Comparison of ENCODE assay signal across 8 mouse cellular contexts in genomic region chr15:98173821-98174220, GRCm38 (mm10). TPM values are rescaled to one million over a fixed set of nuclear protein-coding genes. Genes with fewer than 3 reads are reported as not detected.
DNase-seq lines count a peak whose midpoint lies in the region; ATAC-seq and TF ChIP-seq lines count a peak whose summit lies in the region.
"Had no signal": no experiment of that assay in that cellular context is flagged by ENCODE, and none has a peak within 500 bp of the region (broad histone marks: within the 10 kb centered on the region; RNA-seq: fewer than 3 reads in every experiment).

No protein-coding gene starts in this region.

- no peaks in the 10 kb centered on the region for H3K9me3 ChIP-seq in liver, embryonic 14.5 days (ENCODE audit: control insufficient read depth, low read length)

- TF ChIP-seq CTCF in liver, embryonic 14.5 days (IDR thresholded peaks at IDR 0.05; ENCODE audit: low read depth): peak; percentile 52; the same call in 1 of the 2 replicates

- no peak overlapping the region for H3K9ac ChIP-seq in liver, embryonic 14.5 days (replicated peaks)

- no peaks in the 10 kb centered on the region for H3K4me1 ChIP-seq in liver, embryonic 14.5 days (replicated peaks; ENCODE audit: control insufficient read depth in 2 of 2, insufficient read depth in 2 of 2, low read length in 1 of 2)

- WGBS in liver, embryonic 14.5 days (ENCODE audit: insufficient replicate concordance): 31% methylated on average over 8 of the region's 8 CpGs

- TF ChIP-seq EP300 in liver, embryonic 14.5 days (IDR thresholded peaks at IDR 0.05; ENCODE audit: low read depth): no peak

- H3K4me3 ChIP-seq in liver, embryonic 14.5 days (ENCODE audit: insufficient read depth in 1 of 2, low read depth in 2 of 2, low read length in 2 of 2): no peak overlapping the region

- no peak for ATAC-seq in liver, embryonic 14.5 days (ENCODE audit: insufficient read depth)

- peaks cover 29% of the 10 kb centered on the region for H3K27me3 ChIP-seq in liver, embryonic 14.5 days (ENCODE audit: control insufficient read depth, insufficient read depth, low read length)

- no peak overlapping the region for H3K4me2 ChIP-seq in liver, embryonic 14.5 days (ENCODE audit: low read depth)

- peak in 2 of 3 experiments; percentile 11 to 19 for DNase-seq in liver, embryonic 14.5 days (ENCODE audit: low read depth in 3 of 3, low spot score in 3 of 3)
- DNase-seq in liver: no peak
- DNase-seq in Muller cell, postnatal 12 days (ENCODE audit: inconsistent ontology term): peak; percentile 42
- peak; percentile 64 to 67 for DNase-seq in cerebellum, postnatal 14 days
- peak; percentile 44 for DNase-seq in kidney, postnatal 14 days
- DNase-seq in lung, postnatal 25 days (ENCODE audit: low spot score): peak; percentile 24
- DNase-seq in adrenal gland, adult 8-10 months: no peak

- no peak overlapping the region for H3K27ac ChIP-seq in liver, embryonic 14.5 days

- H3K36me3 ChIP-seq in liver, embryonic 14.5 days (replicated peaks; ENCODE audit: control insufficient read depth, insufficient read depth, low read depth): no peaks in the 10 kb centered on the region

RNA-seq across cellular contexts. Expression of gene Ccdc184, which starts 6.9 kb away (rescaled TPM):
- polyA plus RNA-seq in liver, embryonic 14.5 days (2012; rRNA removed): 0.01 TPM in 1 of 2 replicates, not detected in the other
- polyA plus RNA-seq in liver, embryonic 14.5 days (2014; fragmentation: Nextera tagmentation; extraction: Ambion mirVana): not detected in 2 replicates
- total RNA-seq in adrenal gland, adult 8-10 months (2022): 1 to 10 TPM in 2 of 4 experiments, under 1 TPM in 2; 0.59 to 1.3 (median 1.0) TPM

RNA-seq across cellular contexts. Expression of gene Asb8, which starts 8.4 kb away (rescaled TPM):
- 9.7 and 15.1 TPM in 2 replicates for polyA plus RNA-seq in liver, embryonic 14.5 days (2012; rRNA removed)
- 22.3 and 22.4 TPM in 2 replicates for polyA plus RNA-seq in liver, embryonic 14.5 days (2014; fragmentation: Nextera tagmentation; extraction: Ambion mirVana)
- total RNA-seq in adrenal gland, adult 8-10 months (2022): 10 to 100 TPM; 39.6 to 49.2 (median 43.8) TPM

RNA-seq across cellular contexts. Expression of gene Olfr288, which starts 21.5 kb away (rescaled TPM):
- not detected in 2 replicates for polyA plus RNA-seq in liver, embryonic 14.5 days (2012; rRNA removed)
- not detected in 2 replicates for polyA plus RNA-seq in liver, embryonic 14.5 days (2014; fragmentation: Nextera tagmentation; extraction: Ambion mirVana)
- total RNA-seq in adrenal gland, adult 8-10 months (2022): not detected
- polyA plus RNA-seq: gonadal fat pad, adult 2 months had no signal

RNA-seq across cellular contexts. Expression of gene Gm44579, which starts 47.0 kb away (rescaled TPM):
- polyA plus RNA-seq in liver, embryonic 14.5 days (2012; rRNA removed): not detected in 2 replicates
- not detected in 2 replicates for polyA plus RNA-seq in liver, embryonic 14.5 days (2014; fragmentation: Nextera tagmentation; extraction: Ambion mirVana)
- not detected for total RNA-seq in adrenal gland, adult 8-10 months (2022)
- polyA plus RNA-seq: gonadal fat pad, adult 2 months had no signal

RNA-seq across cellular contexts. Expression of gene Olfr287, which starts 47.0 kb away (rescaled TPM):
- polyA plus RNA-seq in liver, embryonic 14.5 days (2012; rRNA removed): not detected in 2 replicates
- not detected in 2 replicates for polyA plus RNA-seq in liver, embryonic 14.5 days (2014; fragmentation: Nextera tagmentation; extraction: Ambion mirVana)
- total RNA-seq in adrenal gland, adult 8-10 months (2022): under 1 TPM in 1 of 4 experiments, not detected in 3; 0.38 TPM
- polyA plus RNA-seq: gonadal fat pad, adult 2 months had no signal

Comparison
In these comparisons a context has a peak if more than half of its experiments do, and no peak if none do; other contexts are left out.
1. DNase-seq: peak in liver, embryonic 14.5 days (2 of 3), Muller cell, postnatal 12 days (single experiment), cerebellum, postnatal 14 days (2 of 2), kidney, postnatal 14 days (single experiment) and lung, postnatal 25 days (single experiment); none in liver (single experiment) and adrenal gland, adult 8-10 months (single experiment).